Mouse (Mus musculus): ENCODE measurements around the gene Spata45. TPM values are rescaled to one million over a fixed set of nuclear protein-coding genes. Genes with fewer than 3 reads are reported as not detected.
A peak's percentile ranks its signal among the peaks of the same experiment; 100 is the strongest.

Gene Spata45
- polyA plus RNA-seq, 1 experiment from 2014 or later: not detected

DNA sequence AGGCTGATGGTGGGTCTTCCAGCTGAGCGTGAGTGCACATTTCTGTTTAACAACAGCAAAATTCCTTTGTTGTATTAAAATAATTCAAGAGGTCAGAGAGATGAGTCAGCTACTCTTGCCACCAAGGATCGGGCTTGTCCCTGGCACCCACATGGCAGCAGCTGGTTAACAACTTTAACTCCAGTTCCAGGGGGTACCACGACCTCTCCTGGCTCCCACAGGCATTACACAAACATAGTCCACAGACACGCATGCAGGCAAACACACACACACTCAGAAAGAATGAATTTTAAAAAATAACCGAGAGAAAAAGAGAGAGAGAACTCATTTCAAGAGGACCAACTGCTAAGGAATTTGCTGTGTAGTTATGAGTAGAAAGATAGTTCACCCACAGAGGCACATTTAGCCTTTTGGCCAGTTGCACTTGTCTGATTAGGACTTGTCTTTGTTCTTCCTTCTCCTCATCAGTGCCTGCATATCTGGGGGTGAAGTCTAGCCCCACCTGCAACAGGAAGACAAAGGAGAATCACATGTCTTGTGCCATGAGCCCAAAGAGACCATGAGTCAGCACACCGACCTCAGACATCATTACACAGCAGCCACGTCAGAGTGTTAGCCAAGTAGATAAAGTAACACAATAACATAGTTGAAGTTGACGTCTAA, 18.6 kb downstream of the Spata45 start:
- no peaks in the 10 kb centered on the region for H3K4me1 ChIP-seq (ENCODE audit: control insufficient read depth, insufficient read depth, low read length)
- H3K36me3 ChIP-seq (ENCODE audit: control insufficient read depth, insufficient read depth, low read length): no peaks in the 10 kb centered on the region
- no peak for ATAC-seq (ENCODE audit: insufficient read depth, low FRiP score)
- H3K4me2 ChIP-seq (ENCODE audit: low read depth, low read length): no peak overlapping the region
- H3K27me3 ChIP-seq (ENCODE audit: control insufficient read depth, insufficient read depth, low read length): no peaks in the 10 kb centered on the region
- H3K27ac ChIP-seq (ENCODE audit: low read length): no peak overlapping the region
- H3K4me3 ChIP-seq (replicated peaks; ENCODE audit: low read length): no peak overlapping the region
- WGBS: 69% methylated on average over 8 of the region's 8 CpGs
- no peak overlapping the region for H3K9ac ChIP-seq (ENCODE audit: low read length)
- no peaks in the 10 kb centered on the region for H3K9me3 ChIP-seq (replicated peaks; ENCODE audit: control insufficient read depth, low read length)

DNA sequence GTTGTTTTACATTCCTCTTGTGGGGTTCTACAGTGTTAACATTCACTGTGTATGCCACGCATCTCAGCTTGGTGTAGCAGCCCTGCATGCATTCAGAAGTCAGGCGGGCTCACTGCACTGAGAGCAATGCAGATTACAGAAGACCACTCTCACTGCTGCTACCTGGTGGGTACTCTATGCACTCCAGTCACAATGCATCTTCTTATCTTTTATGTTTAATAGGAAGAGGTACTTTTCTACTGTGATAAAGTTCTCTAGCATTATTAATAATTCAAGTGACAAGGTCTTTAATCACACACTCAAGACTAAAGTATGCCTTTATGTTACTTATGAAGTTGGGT, 19.1 kb downstream of the Spata45 start:
- Histone ChIP-seq H3K4me1 (ENCODE audit: control insufficient read depth, insufficient read depth, low read length) (no peaks in the 10 kb centered on the region), H3K4me3 (replicated peaks; ENCODE audit: low read length) (no peak overlapping the region), H3K9ac (ENCODE audit: low read length) (no peak overlapping the region), H3K4me2 (ENCODE audit: low read depth, low read length) (no peak overlapping the region), H3K27ac (ENCODE audit: low read length) (no peak overlapping the region), H3K36me3 (ENCODE audit: control insufficient read depth, insufficient read depth, low read length) (no peaks in the 10 kb centered on the region), H3K9me3 (replicated peaks; ENCODE audit: control insufficient read depth, low read length) (no peaks in the 10 kb centered on the region), H3K27me3 (ENCODE audit: control insufficient read depth, insufficient read depth, low read length) (no peaks in the 10 kb centered on the region)
- 63% methylated on average over 2 of the region's 2 CpGs for WGBS
- no peak for ATAC-seq (ENCODE audit: insufficient read depth, low FRiP score)

DNA sequence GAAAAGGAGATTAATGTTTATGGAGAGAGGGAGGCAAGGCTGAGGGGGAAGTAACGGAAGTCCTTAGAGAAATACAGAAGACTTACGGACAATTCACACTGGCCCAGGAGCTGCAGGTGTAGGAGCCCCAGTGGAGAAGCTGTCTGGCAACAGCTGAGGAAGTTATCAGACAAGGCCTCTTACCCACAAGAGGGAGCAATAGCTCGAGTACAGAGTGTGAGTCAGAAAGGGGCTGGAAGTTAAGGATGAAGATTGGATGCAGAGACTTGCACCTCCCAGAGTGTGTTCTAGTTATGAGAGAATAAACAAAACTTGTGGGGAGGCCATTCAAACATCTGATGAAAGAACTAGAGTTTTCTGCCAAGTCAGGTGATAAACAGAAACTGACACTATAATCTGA, 21.0 kb downstream of the Spata45 start:
- H3K4me2 ChIP-seq (ENCODE audit: low read depth, low read length): no peak overlapping the region
- H3K27me3 ChIP-seq (ENCODE audit: control insufficient read depth, insufficient read depth, low read length): no peaks in the 10 kb centered on the region
- no peaks in the 10 kb centered on the region for H3K9me3 ChIP-seq (replicated peaks; ENCODE audit: control insufficient read depth, low read length)
- no peak overlapping the region for H3K4me3 ChIP-seq (replicated peaks; ENCODE audit: low read length)
- H3K36me3 ChIP-seq (ENCODE audit: control insufficient read depth, insufficient read depth, low read length): no peaks in the 10 kb centered on the region
- 64% methylated on average over 3 of the region's 3 CpGs for whole genome bisulfite sequencing
- no peak overlapping the region for H3K27ac ChIP-seq (ENCODE audit: low read length)
- ATAC-seq (ENCODE audit: insufficient read depth, low FRiP score): no peak
- 0 out of 2 replicates have a peak, but pooled peaks cover 2% of the 10 kb centered on the region for H3K4me1 ChIP-seq (ENCODE audit: control insufficient read depth, insufficient read depth, low read length)
- no peak overlapping the region for H3K9ac ChIP-seq (ENCODE audit: low read length)

DNA sequence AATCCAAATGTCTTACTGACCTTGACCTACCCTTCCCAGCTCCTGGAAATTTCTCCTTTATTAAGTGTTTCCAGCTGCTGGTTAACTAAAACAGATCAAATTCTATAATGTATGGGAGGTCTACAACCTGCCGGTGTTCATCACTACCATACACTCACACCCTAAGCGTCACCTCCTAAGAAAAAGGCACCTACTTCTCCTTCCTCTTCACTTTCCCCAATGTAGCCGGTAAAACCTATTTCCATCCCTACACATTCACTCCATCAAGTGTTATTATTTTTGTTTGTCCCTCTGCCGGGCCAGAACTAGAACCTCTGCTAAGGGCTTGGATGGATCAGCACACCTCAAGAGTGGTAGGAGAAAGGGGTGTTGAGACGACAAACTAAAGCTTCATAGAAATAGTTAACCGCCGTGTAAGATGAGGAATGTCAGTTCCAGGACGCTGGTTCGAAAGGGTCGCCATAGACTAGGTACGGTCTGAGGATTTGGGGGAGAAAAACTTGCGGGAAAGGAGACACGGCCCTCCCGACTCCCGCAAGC, 25.9 kb downstream of the Spata45 start:
- Histone ChIP-seq H3K27ac (ENCODE audit: low read length) (no peak overlapping the region), H3K9ac (ENCODE audit: low read length) (peak overlapping the region; percentile 85), H3K4me1 (ENCODE audit: control insufficient read depth, insufficient read depth, low read length) (peaks cover 16% of the 10 kb centered on the region), H3K36me3 (ENCODE audit: control insufficient read depth, insufficient read depth, low read length) (no peaks in the 10 kb centered on the region; the same call in 1 of the 2 replicates), H3K4me2 (ENCODE audit: low read depth, low read length) (peak overlapping the region; percentile 71), H3K4me3 (replicated peaks; ENCODE audit: low read length) (peak overlapping the region; percentile 80), H3K27me3 (ENCODE audit: control insufficient read depth, insufficient read depth, low read length) (no peaks in the 10 kb centered on the region), H3K9me3 (replicated peaks; ENCODE audit: control insufficient read depth, low read length) (no peaks in the 10 kb centered on the region)
- peak; percentile 54; the same call in 1 of the 2 replicates for ATAC-seq (ENCODE audit: insufficient read depth, low FRiP score)
- 5% methylated on average over 15 of the region's 15 CpGs for WGBS

DNA sequence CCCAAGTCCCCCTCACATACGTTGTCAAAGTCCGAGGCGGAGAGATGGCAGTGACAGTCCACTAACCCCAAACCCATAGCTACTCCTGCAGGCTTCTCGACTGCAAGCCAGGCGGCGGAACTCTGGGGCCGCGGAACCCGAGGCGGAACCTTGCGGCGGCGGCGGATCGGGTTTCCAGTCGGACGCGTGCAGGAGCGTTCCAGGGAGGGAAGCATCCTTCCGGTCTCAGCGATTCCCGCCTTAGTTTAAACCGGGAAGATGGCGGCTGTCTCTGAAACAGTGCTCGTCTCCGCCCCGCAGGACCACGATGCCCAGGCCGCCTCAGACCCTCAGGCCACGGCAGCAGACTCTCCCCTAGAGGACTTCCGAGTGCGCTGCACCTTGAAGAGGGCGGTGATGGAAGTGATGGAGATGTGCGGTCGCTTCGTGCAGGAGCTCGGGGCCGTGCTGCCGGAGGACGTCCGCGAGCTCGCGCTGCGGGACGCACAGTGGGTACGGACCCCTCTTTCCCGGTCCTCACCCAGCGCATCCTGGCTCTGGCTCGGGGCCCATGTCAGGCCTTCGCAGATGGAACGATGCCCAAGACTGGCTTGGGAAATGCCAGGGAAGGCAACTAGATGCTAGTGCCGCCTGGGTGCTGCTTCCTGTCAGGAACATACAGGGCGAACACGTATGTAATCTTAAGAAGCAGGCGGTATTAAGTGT, 26.5 kb downstream of the Spata45 start, which contains the start of the genes Tatdn3 and Nsl1:
Tatdn3 (minus strand) TSS at position 152 of the 705 bp plus-strand sequence.
Nsl1 (plus strand) TSS at position 232 of the 705 bp plus-strand sequence.
- H3K27ac ChIP-seq (ENCODE audit: low read length): no peak within 1 kb of the TSS; the same call in 1 of the 2 replicates
- peaks cover 16% of the 10 kb centered on the region for H3K4me1 ChIP-seq (ENCODE audit: control insufficient read depth, insufficient read depth, low read length)
- peak within 1 kb of the TSS; percentile 80 for H3K4me3 ChIP-seq (replicated peaks; ENCODE audit: low read length)
- H3K9ac ChIP-seq (ENCODE audit: low read length): peak within 1 kb of the TSS; percentile 85
- WGBS: under 1% methylated on average over 56 of the region's 56 CpGs
- H3K27me3 ChIP-seq (ENCODE audit: control insufficient read depth, insufficient read depth, low read length): no peaks in the 10 kb centered on the region
- H3K4me2 ChIP-seq (ENCODE audit: low read depth, low read length): peak within 1 kb of the TSS; percentile 71
- ATAC-seq (ENCODE audit: insufficient read depth, low FRiP score): peak; percentile 90
- H3K36me3 ChIP-seq (ENCODE audit: control insufficient read depth, insufficient read depth, low read length): no peaks in the 10 kb centered on the region; the same call in 1 of the 2 replicates
- H3K9me3 ChIP-seq (replicated peaks; ENCODE audit: control insufficient read depth, low read length): no peaks in the 10 kb centered on the region

DNA sequence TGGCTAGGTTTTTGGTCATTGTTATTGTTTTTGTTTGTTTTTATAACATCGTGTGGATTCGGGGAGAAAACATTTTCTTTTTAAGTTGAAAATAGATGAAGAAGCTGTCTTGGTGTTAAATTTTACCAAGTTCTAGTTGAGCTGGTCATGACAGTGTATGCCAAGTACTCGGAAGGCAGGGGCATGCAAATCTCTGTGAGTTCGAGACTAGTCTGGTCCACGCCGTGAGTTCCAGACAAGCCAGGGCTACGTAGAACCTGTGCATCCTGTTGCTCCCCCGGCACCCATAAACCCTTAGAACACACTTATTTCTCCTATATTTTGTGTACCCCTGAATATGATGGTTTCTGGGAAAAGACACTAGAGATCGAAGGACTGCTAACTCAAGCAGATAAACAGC, 27.3 kb downstream of the Spata45 start:
- H3K4me3 ChIP-seq (replicated peaks; ENCODE audit: low read length): peak overlapping the region; percentile 80
- WGBS: 55% methylated on average over 9 of the region's 9 CpGs
- H3K4me2 ChIP-seq (ENCODE audit: low read depth, low read length): peak overlapping the region; percentile 71
- no peak overlapping the region for H3K27ac ChIP-seq (ENCODE audit: low read length)
- no peaks in the 10 kb centered on the region for H3K9me3 ChIP-seq (replicated peaks; ENCODE audit: control insufficient read depth, low read length)
- H3K36me3 ChIP-seq (ENCODE audit: control insufficient read depth, insufficient read depth, low read length): peaks cover 5% of the 10 kb centered on the region; the same call in 1 of the 2 replicates
- ATAC-seq (ENCODE audit: insufficient read depth, low FRiP score): no peak
- H3K9ac ChIP-seq (ENCODE audit: low read length): peak overlapping the region; percentile 85
- H3K4me1 ChIP-seq (ENCODE audit: control insufficient read depth, insufficient read depth, low read length): peaks cover 16% of the 10 kb centered on the region
- no peaks in the 10 kb centered on the region for H3K27me3 ChIP-seq (ENCODE audit: control insufficient read depth, insufficient read depth, low read length)

DNA sequence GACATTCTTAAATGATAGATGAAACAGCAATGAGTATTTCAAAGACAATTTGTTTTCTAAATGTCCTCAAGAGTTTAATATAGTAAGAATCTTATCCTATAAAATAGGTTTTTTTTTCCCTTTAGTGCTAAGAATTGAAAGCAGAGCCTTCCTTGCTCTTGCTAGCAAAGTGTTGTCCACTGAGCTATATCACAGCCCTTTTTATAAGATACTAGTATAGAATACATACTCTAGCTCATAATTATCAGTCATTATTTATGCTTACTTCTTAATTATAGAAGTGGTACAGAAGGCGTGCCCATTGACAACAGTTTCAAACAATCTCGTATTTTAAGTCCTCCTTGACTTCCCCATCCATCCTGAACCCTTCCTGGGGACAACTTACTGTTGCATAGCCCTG, 28.1 kb downstream of the Spata45 start:
- WGBS: 82% methylated on average over 2 of the region's 2 CpGs

DNA sequence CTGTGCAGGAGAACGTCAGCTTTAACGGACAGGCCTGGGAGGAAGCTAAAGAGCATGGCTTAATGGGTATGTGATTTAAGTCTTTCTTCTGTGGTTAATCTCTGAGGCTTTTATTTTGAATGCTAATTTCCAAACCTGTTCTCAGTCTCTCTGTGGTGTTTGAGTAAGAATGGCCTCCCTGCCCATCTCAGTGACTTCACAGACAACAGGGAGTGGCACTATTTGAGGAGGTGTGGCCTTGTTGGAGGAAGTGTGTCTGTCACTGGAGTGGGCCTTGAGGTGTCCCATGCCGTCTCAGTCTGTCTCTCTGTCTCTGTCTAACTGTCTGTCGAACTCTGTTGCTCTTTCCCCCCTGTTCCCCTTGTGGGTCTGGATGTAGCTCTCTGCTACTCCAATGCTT, 28.7 kb downstream of the Spata45 start:
- H3K36me3 ChIP-seq (ENCODE audit: control insufficient read depth, insufficient read depth, low read length): peaks cover 7% of the 10 kb centered on the region; the same call in 1 of the 2 replicates
- no peak overlapping the region for H3K4me3 ChIP-seq (replicated peaks; ENCODE audit: low read length)
- WGBS: 72% methylated on average over 4 of the region's 4 CpGs
- no peaks in the 10 kb centered on the region for H3K27me3 ChIP-seq (ENCODE audit: control insufficient read depth, insufficient read depth, low read length)
- no peaks in the 10 kb centered on the region for H3K9me3 ChIP-seq (replicated peaks; ENCODE audit: control insufficient read depth, low read length)
- no peak for ATAC-seq (ENCODE audit: insufficient read depth, low FRiP score)
- H3K4me2 ChIP-seq (ENCODE audit: low read depth, low read length): no peak overlapping the region
- peaks cover 16% of the 10 kb centered on the region for H3K4me1 ChIP-seq (ENCODE audit: control insufficient read depth, insufficient read depth, low read length)
- no peak overlapping the region for H3K9ac ChIP-seq (ENCODE audit: low read length)
- H3K27ac ChIP-seq (ENCODE audit: low read length): no peak overlapping the region

More for the DNA sequence above, 28.1 kb downstream of the Spata45 start:
- Histone ChIP-seq H3K36me3 (ENCODE audit: control insufficient read depth, insufficient read depth, low read length) (peaks cover 7% of the 10 kb centered on the region; the same call in 1 of the 2 replicates), H3K27me3 (ENCODE audit: control insufficient read depth, insufficient read depth, low read length) (no peaks in the 10 kb centered on the region), H3K9ac (ENCODE audit: low read length) (no peak overlapping the region), H3K27ac (ENCODE audit: low read length) (no peak overlapping the region), H3K9me3 (replicated peaks; ENCODE audit: control insufficient read depth, low read length) (no peaks in the 10 kb centered on the region), H3K4me1 (ENCODE audit: control insufficient read depth, insufficient read depth, low read length) (peaks cover 16% of the 10 kb centered on the region), H3K4me3 (replicated peaks; ENCODE audit: low read length) (no peak overlapping the region), H3K4me2 (ENCODE audit: low read depth, low read length) (no peak overlapping the region)
- ATAC-seq (ENCODE audit: insufficient read depth, low FRiP score): no peak

DNA sequence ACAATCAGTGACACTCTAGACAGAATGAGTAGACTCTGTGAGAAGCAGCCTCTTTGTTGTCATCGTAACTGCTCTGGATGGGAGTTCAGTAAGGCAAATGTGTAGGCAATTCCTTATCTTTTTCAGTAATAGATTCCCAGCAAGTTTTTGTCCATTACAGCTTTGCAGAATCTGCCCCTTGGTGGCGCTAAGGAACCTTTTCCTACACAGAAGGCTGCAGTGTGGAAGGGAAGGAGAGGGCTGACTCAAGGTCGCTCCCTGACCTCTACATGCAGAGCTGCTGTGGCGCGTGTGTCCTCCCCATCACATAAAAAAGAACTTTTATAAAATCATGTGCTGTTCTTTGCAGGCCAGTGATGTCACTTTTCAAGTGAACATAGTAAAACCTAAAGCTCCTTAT, 31.9 kb downstream of the Spata45 start:
- Histone ChIP-seq H3K27ac (ENCODE audit: low read length) (no peak overlapping the region), H3K4me3 (replicated peaks; ENCODE audit: low read length) (no peak overlapping the region), H3K9me3 (replicated peaks; ENCODE audit: control insufficient read depth, low read length) (no peaks in the 10 kb centered on the region), H3K9ac (ENCODE audit: low read length) (no peak overlapping the region), H3K36me3 (ENCODE audit: control insufficient read depth, insufficient read depth, low read length) (peaks cover 10% of the 10 kb centered on the region; the same call in 1 of the 2 replicates), H3K4me2 (ENCODE audit: low read depth, low read length) (no peak overlapping the region), H3K4me1 (ENCODE audit: control insufficient read depth, insufficient read depth, low read length) (peaks cover 12% of the 10 kb centered on the region), H3K27me3 (ENCODE audit: control insufficient read depth, insufficient read depth, low read length) (no peaks in the 10 kb centered on the region)
- no peak for ATAC-seq (ENCODE audit: insufficient read depth, low FRiP score)
- WGBS: 77% methylated on average over 5 of the region's 5 CpGs
